Mouse (Mus musculus): ENCODE measurements around the gene Olfr1229.

- TF ChIP-seq GATA1 (IDR thresholded peaks at IDR 0.05; ENCODE audit: borderline replicate concordance, low read length), result no peak
- no peak for TF ChIP-seq CTCF (IDR thresholded peaks at IDR 0.05; ENCODE audit: low read depth, low read length)
- TF ChIP-seq GATA2 (IDR thresholded peaks at IDR 0.05; ENCODE audit: borderline replicate concordance, low read depth, low read length), result no peak
- TF ChIP-seq POLR2AphosphoS5 (IDR thresholded peaks at IDR 0.05; ENCODE audit: insufficient replicate concordance, low read depth, low read length), result no peak
- no peak for TF ChIP-seq TAL1 (conservative IDR thresholded peaks at IDR 0.05; ENCODE audit: low read depth, low read length)
Observed at GRCm38 (mm10) chr2:89253962-89254361, 33.9 kb downstream of the Olfr1229 start, which contains the start of gene Olfr1228.
